Mouse (Mus musculus): ENCODE measurements around the gene Tmem182. TPM values are rescaled to one million over a fixed set of nuclear protein-coding genes. Genes with fewer than 3 reads are reported as not detected.

Tmem182 gene
- polyA plus RNA-seq, 1 experiment from 2014 or later: 0.25 TPM

DNA sequence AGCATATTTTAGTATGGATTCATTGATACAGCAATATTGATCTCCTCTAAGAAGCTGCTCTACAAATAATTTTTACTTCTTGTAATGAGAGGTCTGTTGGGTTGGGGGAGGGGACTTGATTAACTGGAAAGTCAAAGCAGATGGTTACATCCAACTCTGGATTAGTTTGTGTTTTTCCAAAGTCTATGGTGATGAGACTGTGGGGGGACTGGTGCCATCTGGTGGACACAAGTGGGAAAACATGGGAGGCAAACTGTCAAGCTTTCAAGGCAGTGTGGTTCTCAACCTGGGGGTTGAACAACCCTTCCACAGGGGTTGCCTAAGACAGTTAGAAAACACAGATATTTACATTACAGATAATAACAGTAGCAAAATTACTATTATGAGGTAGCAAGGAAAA, 39.2 kb downstream of the Tmem182 start:
- ATAC-seq: no peak

DNA sequence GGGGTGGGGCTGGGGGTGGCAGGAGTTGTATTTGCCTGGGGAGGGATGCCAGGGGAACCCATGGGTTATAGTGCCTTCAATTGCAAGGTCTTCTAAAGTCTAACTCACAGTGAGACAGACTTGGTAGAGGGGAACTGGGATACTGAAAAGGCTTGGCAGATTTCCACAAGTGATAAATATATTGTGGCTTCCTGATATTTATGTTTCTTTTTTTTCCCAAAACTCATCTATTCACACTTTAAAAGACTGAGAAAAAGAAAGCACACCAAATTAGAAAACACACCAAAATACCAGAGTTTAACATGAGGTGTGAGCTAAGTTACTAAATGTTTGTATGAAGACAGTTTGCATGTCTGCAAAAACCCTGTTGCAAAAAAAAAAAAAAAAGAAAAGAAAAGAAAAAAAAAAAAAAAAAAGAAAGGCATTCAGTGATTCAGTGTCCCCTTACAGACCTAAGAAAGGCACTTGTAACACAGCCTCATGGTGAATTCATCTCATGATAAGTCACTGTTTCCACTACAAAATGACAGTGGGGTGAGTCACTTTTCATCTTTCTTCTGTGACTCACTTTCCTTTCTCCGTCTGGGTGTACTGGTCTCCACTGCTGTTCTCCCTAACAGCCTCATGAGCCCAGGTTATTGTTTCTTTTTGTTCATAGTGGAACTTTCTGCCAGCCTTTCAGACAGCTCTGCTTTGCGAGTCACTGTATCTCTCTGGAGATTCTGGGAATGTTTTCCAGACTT, 42.0 kb downstream of the Tmem182 start:
- H3K27ac ChIP-seq: no peak overlapping the region
- no peaks in the 10 kb centered on the region for H3K9me3 ChIP-seq
- H3K4me2 ChIP-seq (replicated peaks): no peak overlapping the region
- no peaks in the 10 kb centered on the region for H3K27me3 ChIP-seq (replicated peaks)
- no peaks in the 10 kb centered on the region for H3K36me3 ChIP-seq
- no peak overlapping the region for H3K4me3 ChIP-seq (replicated peaks)
- H3K9ac ChIP-seq: no peak overlapping the region
- 55% methylated on average over 2 of the region's 2 CpGs for WGBS
- H3K4me1 ChIP-seq (replicated peaks): no peaks in the 10 kb centered on the region
- ATAC-seq: no peak

More for the DNA sequence above, 39.2 kb downstream of the Tmem182 start:
- no peaks in the 10 kb centered on the region for H3K27me3 ChIP-seq (replicated peaks)
- no peaks in the 10 kb centered on the region for H3K9me3 ChIP-seq
- H3K4me2 ChIP-seq (replicated peaks): no peak overlapping the region
- no peak overlapping the region for H3K9ac ChIP-seq
- no peaks in the 10 kb centered on the region for H3K36me3 ChIP-seq
- H3K4me3 ChIP-seq (replicated peaks): no peak overlapping the region
- no peaks in the 10 kb centered on the region for H3K4me1 ChIP-seq (replicated peaks)
- H3K27ac ChIP-seq: no peak overlapping the region

DNA sequence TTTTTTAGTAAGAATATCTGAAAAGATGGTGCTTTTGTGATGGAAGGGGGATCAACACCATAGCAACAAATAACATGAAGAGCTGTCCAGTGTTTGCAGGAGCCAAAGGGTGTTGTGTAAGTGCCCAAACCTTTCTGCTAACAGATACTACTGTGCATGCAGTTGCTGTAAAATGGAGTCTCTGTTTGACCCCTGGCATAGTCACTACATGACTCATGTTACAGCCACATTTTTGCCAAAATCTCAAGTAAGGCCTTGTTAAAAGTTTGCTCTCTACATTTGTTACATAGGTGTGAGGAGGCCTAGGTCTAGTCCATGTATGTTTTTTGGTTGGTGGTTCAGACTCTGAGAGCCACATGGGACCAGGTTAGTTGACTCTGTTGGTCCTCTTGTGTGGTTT, 45.9 kb downstream of the Tmem182 start:
- Histone ChIP-seq H3K9me3 (no peaks in the 10 kb centered on the region), H3K4me2 (replicated peaks) (no peak overlapping the region), H3K9ac (no peak overlapping the region), H3K36me3 (no peaks in the 10 kb centered on the region), H3K4me3 (replicated peaks) (no peak overlapping the region), H3K27me3 (replicated peaks) (no peaks in the 10 kb centered on the region), H3K27ac (no peak overlapping the region), H3K4me1 (replicated peaks) (no peaks in the 10 kb centered on the region)
- no peak for ATAC-seq

DNA sequence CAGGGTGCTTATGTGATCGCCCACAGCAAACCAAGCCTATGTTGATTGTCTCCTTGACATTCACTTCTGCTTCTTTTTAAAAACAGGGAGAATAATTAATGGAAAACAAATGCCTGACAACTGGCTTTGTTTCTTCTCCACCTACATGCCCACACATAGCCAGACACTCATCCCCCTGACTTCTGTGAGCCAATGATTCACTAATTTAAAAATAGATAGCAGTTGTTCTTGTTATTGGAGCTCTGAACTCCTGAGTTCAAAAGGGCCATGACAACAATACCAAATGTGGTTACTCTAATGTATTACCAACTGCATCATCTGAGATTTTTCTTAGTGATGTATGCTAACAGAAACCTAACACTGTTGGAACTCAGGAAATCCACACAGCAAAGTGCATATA, 49.9 kb downstream of the Tmem182 start:
- 76% methylated on average over 1 of the region's 1 CpGs for WGBS
- ATAC-seq: no peak
- Histone ChIP-seq H3K27me3 (replicated peaks) (no peaks in the 10 kb centered on the region), H3K27ac (no peak overlapping the region), H3K9ac (no peak overlapping the region), H3K36me3 (no peaks in the 10 kb centered on the region), H3K4me3 (replicated peaks) (no peak overlapping the region), H3K9me3 (no peaks in the 10 kb centered on the region), H3K4me2 (replicated peaks) (no peak overlapping the region), H3K4me1 (replicated peaks) (no peaks in the 10 kb centered on the region)

DNA sequence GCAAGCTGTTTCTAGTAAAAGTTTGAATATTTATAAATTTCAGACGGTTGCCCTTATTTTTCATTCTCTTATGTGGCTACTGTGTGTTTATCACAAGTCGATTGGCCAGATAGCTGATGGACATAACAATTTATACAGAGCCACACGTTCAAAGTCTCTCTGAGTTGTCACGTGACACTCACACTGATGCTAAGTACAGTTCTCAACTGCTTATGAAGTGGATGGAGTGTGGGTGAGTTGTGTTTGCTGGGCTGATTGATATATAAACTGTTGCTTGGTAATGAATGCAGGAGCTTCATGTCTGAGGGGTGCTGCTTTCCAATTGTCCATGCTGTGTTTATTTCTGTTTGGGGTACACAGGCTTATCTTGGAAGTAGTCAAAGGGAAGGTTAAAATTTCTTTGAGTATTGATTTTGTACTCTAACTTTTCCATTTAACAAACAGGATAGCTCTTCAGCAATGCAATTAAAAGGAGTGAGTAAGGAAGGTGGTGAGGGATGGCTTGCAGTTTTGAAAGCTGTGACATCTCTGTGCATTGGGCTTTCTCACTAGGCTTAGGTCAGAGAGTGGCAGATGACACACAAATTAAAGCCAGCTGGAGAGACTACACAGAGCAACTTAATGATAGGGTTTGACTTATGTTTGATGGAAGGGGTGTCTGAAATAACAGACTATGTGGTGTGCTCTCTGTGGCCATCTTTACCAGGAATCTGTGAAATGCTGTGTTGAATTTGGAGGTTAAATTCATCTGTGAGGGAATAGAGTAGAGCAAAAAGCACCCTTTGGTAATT, 51.6 kb downstream of the Tmem182 start:
- H3K27ac ChIP-seq: no peak overlapping the region
- H3K9ac ChIP-seq: no peak overlapping the region
- H3K27me3 ChIP-seq (replicated peaks): no peaks in the 10 kb centered on the region
- H3K4me2 ChIP-seq (replicated peaks): no peak overlapping the region
- ATAC-seq: no peak
- no peaks in the 10 kb centered on the region for H3K9me3 ChIP-seq
- no peaks in the 10 kb centered on the region for H3K36me3 ChIP-seq
- WGBS: 58% methylated on average over 4 of the region's 4 CpGs
- H3K4me1 ChIP-seq (replicated peaks): no peaks in the 10 kb centered on the region
- no peak overlapping the region for H3K4me3 ChIP-seq (replicated peaks)

DNA sequence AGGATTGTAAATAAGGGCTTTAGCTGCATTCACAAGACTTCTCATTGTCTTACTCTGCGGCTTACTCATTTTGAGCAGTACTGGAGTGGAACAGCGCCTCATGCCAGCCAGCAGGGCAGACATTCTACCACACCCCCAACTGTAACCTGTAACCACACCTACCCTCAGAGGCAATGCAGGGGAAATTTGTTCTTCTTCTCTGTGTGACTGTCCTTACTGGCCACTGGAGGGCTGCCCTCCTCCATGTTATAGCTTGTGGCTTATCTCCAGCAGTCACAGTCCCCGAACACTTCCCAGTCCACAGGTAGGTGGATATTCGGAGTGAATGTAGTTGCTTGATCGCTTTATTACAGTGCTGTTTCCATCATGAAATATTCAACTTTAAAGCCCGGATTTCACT, 59.6 kb downstream of the Tmem182 start:
- Histone ChIP-seq H3K9me3 (no peaks in the 10 kb centered on the region), H3K4me2 (replicated peaks) (no peak overlapping the region), H3K27me3 (replicated peaks) (no peaks in the 10 kb centered on the region), H3K9ac (no peak overlapping the region), H3K36me3 (no peaks in the 10 kb centered on the region), H3K4me3 (replicated peaks) (no peak overlapping the region), H3K4me1 (replicated peaks) (no peaks in the 10 kb centered on the region), H3K27ac (no peak overlapping the region)
- WGBS: 79% methylated on average over 6 of the region's 6 CpGs
- no peak for ATAC-seq

DNA sequence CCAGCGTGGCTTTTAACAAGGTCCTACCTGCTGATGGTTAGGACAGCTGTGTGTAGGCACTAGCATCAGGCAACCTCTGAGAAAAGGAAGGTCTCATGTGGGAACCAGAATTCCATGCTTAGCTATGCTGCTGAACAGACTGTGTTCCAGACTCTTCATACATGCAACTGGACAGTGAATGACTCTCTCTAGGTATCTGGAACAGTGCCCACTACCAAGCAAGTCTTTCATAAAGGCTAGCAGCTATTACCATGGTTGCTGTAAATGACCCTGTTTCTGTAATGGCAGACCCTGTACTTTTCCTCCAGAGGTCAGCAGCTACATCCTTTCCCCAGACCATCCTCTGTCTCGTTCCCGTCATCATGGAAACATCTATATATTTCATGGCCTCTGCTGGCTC, 61.7 kb downstream of the Tmem182 start:
- 67% methylated on average over 3 of the region's 3 CpGs for WGBS
- H3K4me1 ChIP-seq (replicated peaks): no peaks in the 10 kb centered on the region

DNA sequence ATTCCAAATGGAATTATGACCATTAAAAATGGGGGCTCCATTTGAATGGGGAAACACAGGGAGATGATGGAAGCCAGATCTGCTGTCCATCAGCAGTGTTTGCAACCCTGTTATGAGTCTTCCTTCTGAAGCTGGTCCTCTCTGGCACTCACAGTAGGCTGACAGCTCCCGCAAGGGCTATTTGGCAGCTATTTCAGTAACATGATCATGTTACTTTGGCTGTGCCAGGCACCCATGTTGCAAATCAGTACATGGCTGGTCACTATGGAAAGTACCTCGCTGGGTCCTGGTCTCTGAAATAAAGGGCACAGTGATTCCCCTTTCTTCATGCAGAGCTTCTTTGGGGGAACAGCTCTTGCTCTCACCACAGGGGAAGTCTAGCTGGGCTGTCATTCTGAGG, 62.2 kb downstream of the Tmem182 start:
- Histone ChIP-seq H3K27me3 (replicated peaks) (no peaks in the 10 kb centered on the region), H3K4me3 (replicated peaks) (no peak overlapping the region), H3K9ac (no peak overlapping the region), H3K36me3 (no peaks in the 10 kb centered on the region), H3K9me3 (no peaks in the 10 kb centered on the region), H3K4me2 (replicated peaks) (no peak overlapping the region), H3K4me1 (replicated peaks) (no peaks in the 10 kb centered on the region), H3K27ac (no peak overlapping the region)
- no peak for ATAC-seq
- 89% methylated on average over 2 of the region's 2 CpGs for WGBS

More for the DNA sequence above, 61.7 kb downstream of the Tmem182 start:
- Histone ChIP-seq H3K36me3 (no peaks in the 10 kb centered on the region), H3K4me2 (replicated peaks) (no peak overlapping the region), H3K27me3 (replicated peaks) (no peaks in the 10 kb centered on the region), H3K9me3 (no peaks in the 10 kb centered on the region), H3K27ac (no peak overlapping the region), H3K9ac (no peak overlapping the region), H3K4me3 (replicated peaks) (no peak overlapping the region)
- ATAC-seq: no peak

DNA sequence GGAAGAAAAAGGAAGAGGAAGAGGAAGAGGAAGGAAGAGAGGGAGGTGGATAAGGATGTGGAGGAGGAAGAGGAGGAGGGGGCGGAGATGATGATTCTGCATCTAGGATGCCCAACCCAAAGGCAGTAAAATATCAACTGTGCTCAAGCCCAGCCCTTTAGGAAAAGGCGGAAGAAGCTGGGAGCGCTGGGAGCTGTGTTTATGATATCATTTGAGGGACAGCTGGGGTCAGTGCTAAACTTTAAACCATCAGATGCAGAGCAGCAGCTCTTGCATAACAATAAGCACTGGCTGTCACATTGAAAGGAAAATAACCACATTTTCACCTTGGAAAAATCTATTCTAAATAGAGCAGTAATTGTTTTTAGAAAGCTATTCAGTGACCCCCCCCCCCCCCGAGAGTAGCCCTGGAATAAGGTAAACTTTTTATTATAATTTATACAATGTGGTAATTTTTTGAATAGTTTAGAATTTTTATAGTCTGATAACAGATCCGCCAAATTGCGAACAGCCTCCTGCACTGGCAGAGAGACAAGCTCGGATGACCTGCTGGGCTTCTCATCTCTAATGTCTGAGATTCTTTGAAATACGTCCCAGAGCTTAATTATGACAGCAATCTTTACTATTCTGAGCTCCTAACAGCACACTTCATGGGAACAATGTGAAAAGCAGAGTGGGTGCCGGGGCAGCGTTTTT, 68.5 kb downstream of the Tmem182 start:
- ATAC-seq: peak; percentile 65; the same call in 1 of the 2 replicates
- 41% methylated on average over 10 of the region's 10 CpGs for WGBS
- Histone ChIP-seq H3K9me3 (no peaks in the 10 kb centered on the region), H3K36me3 (no peaks in the 10 kb centered on the region), H3K9ac (no peak overlapping the region), H3K4me3 (replicated peaks) (no peak overlapping the region), H3K27me3 (replicated peaks) (no peaks in the 10 kb centered on the region), H3K4me1 (replicated peaks) (0 out of 2 replicates have a peak, but pooled peaks cover 4% of the 10 kb centered on the region), H3K27ac (no peak overlapping the region), H3K4me2 (replicated peaks) (peak overlapping the region; percentile 37; the same call in 1 of the 2 replicates)

DNA sequence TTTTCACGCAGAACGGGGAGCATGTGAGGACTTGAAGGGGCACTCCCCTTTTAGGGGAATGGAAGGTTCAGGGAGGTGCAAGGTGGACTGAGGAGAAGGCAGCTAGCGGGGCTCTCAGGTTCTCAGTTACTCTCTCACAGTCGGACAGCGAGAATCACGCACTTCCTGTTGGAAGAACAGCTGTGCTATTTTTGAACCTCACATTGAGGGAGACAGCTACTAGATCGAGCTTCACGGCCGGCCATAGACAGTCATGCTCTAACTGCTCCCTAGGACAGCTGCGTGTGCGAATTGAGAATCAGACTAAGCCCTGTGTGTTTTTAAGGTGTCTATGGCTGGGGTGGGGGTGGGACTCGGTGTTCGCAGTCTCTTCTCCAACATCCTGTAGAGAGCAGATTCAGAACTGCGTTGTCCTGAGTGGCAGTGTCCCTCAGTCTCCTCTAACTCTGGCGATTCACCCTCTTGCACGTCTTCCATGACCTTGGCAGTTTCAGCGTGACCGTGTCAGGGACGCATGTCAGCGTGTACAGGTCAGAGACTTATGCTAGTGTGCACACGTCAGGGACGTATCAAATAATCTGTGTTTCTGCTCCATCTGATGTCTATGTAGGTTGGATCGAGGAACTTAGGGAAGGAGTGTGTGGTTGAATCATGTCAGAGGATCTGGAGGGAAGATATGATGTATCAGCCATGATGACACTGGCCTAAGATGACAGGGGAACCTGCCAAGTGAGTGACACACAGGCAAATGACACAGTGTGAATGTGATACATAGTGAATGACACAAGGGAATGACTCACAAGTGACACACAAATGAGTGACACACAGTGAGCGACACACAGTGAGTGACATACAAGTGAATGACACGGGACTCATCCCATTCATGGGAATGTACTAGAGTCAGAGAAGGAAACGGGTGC, 69.3 kb downstream of the Tmem182 start:
- Histone ChIP-seq H3K9me3 (no peaks in the 10 kb centered on the region), H3K4me2 (replicated peaks) (peak overlapping the region; percentile 37; the same call in 1 of the 2 replicates), H3K27ac (no peak overlapping the region), H3K9ac (no peak overlapping the region), H3K4me1 (replicated peaks) (0 out of 2 replicates have a peak, but pooled peaks cover 4% of the 10 kb centered on the region), H3K36me3 (no peaks in the 10 kb centered on the region), H3K27me3 (replicated peaks) (no peaks in the 10 kb centered on the region), H3K4me3 (replicated peaks) (no peak overlapping the region)
- no peak for ATAC-seq
- WGBS: 73% methylated on average over 26 of the region's 26 CpGs

DNA sequence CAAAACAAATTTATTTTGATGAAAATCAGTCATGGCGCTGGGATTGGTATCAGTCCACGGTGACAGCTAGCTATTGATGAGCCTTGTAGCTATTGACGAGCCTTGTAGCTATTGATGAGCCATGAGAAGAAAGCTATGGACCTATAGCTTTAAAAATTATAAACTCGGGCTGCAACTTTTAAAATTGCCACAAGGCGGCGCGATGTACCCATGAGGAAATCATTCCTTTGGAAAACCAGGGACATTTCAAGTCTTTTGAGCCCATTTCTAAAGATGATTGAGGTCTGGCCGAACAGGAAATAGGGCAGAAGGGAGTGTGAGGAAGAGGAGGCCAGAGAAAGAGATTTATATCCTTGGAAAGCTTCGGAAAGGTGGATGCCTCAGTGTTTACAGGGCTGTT, 73.7 kb downstream of the Tmem182 start:
- Histone ChIP-seq H3K27ac (no peak overlapping the region), H3K9ac (no peak overlapping the region), H3K27me3 (replicated peaks) (no peaks in the 10 kb centered on the region), H3K36me3 (no peaks in the 10 kb centered on the region), H3K4me2 (replicated peaks) (no peak overlapping the region), H3K9me3 (no peaks in the 10 kb centered on the region), H3K4me1 (replicated peaks) (0 out of 2 replicates have a peak, but pooled peaks cover 4% of the 10 kb centered on the region), H3K4me3 (replicated peaks) (no peak overlapping the region)
- WGBS: 16% methylated on average over 9 of the region's 9 CpGs
- no peak for ATAC-seq

Data from intestine, embryonic 15.5 days (tissue).